Mouse (Mus musculus) MEL (cell line): ENCODE data around the gene Dscam. TPM values are rescaled to one million over a fixed set of nuclear protein-coding genes. Genes with fewer than 3 reads are reported as not detected.

Experiments
- DNase-seq: peaks from one replicate; pipeline ENCODE4 v3.0.0; 2011; ENCODE audit warnings: low read depth, low spot score
- H3K27ac ChIP-seq: 2 replicates; pipeline ENCODE4 v1.5.1; 2012; ENCODE audit warnings: low read depth, mild to moderate bottlenecking, control low read depth, low read length, moderate library complexity; ENCODE audit not compliant: control insufficient read depth
- H3K27me3 ChIP-seq, 2 experiments: fragments of 150-350 bp in 1 of 2; sonication (generic) in 1 of 2; 2 replicates each; pipeline ENCODE4 v1.6.1; 2012; ENCODE audit warnings: low read length in 2 of 2, mild to moderate bottlenecking in 2 of 2, improper control_type of control experiment in 1 of 2, moderate library complexity in 1 of 2; ENCODE audit not compliant: insufficient read depth in 2 of 2, control insufficient read depth in 1 of 2
- H3K36me3 ChIP-seq, 2 experiments: 2 replicates each; pipeline ENCODE4 v1.6.1; 2012 to 2014; ENCODE audit warnings: low read length in 2 of 2, improper control_type of control experiment in 1 of 2, inconsistent platforms in 1 of 2, mild to moderate bottlenecking in 1 of 2; ENCODE audit not compliant: insufficient read depth in 2 of 2, control insufficient read depth in 1 of 2
- H3K4me1 ChIP-seq, 2 experiments: fragments of 150-350 bp in 1 of 2; sonication (generic) in 1 of 2; 2 replicates each; pipeline ENCODE4 v1.6.1; 2012; ENCODE audit warnings: low read length in 2 of 2, improper control_type of control experiment in 1 of 2, mild to moderate bottlenecking in 1 of 2; ENCODE audit not compliant: insufficient read depth in 2 of 2, control insufficient read depth in 1 of 2
- H3K4me3 ChIP-seq, 2 experiments: fragments of 150-350 bp in 1 of 2; sonication (generic) in 1 of 2; 2 replicates each; pipeline ENCODE4 v1.5.1; 2012; ENCODE audit warnings: low read depth in 2 of 2, low read length in 2 of 2, mild to moderate bottlenecking in 2 of 2, moderate library complexity in 2 of 2, control low read depth in 1 of 2, improper control_type of control experiment in 1 of 2; ENCODE audit not compliant: control insufficient read depth in 1 of 2, insufficient read depth in 1 of 2
- H3K79me2 ChIP-seq: 2 replicates; pipeline ENCODE4 v1.6.1; 2012; ENCODE audit warnings: mild to moderate bottlenecking, low read length, moderate library complexity; ENCODE audit not compliant: control insufficient read depth, poor library complexity, insufficient read depth
- H3K9ac ChIP-seq: 2 replicates; pipeline ENCODE4 v1.6.1; 2012; ENCODE audit warnings: low read depth, mild to moderate bottlenecking, control low read depth, low read length, moderate library complexity; ENCODE audit not compliant: control insufficient read depth, poor library complexity, severe bottlenecking
- H3K9me3 ChIP-seq: fragments of 150-350 bp; sonication (generic); replicated peaks from 2 replicates; pipeline ENCODE4 v1.6.1; 2012; ENCODE audit warnings: mild to moderate bottlenecking, low read length, improper control_type of control experiment, moderate library complexity; ENCODE audit not compliant: insufficient read depth
- CHD1 ChIP-seq: IDR thresholded peaks from 2 replicates; pipeline ENCODE4 v1.6.1; 2012; ENCODE audit warnings: low read depth, mild to moderate bottlenecking, inconsistent platforms, low read length, improper control_type of control experiment
- CHD2 ChIP-seq: IDR thresholded peaks from 2 replicates; pipeline ENCODE4 v1.6.1; 2011; ENCODE audit warnings: low read length, improper control_type of control experiment
- CTCF ChIP-seq, 3 experiments: IDR thresholded peaks in 2 of 3; conservative IDR thresholded peaks in 1 of 3; 2 replicates each; pipeline ENCODE4 v1.5.1; 2011 to 2012; ENCODE audit warnings: low read length in 3 of 3, low read depth in 2 of 3, mild to moderate bottlenecking in 2 of 3, improper control_type of control experiment in 1 of 3, inconsistent platforms in 1 of 3, mixed read lengths in 1 of 3, moderate library complexity in 1 of 3; ENCODE audit not compliant: control insufficient read depth in 1 of 3, insufficient read depth in 1 of 3, poor library complexity in 1 of 3, severe bottlenecking in 1 of 3
- E2F4 ChIP-seq: IDR thresholded peaks from 2 replicates; pipeline ENCODE4 v1.6.1; 2011; ENCODE audit warnings: low read depth, low read length, improper control_type of control experiment, borderline replicate concordance
- HCFC1 ChIP-seq: IDR thresholded peaks from 2 replicates; pipeline ENCODE4 v1.6.1; 2012; ENCODE audit warnings: low read depth, mild to moderate bottlenecking, inconsistent platforms, low read length, improper control_type of control experiment, moderate library complexity
- KAT2A ChIP-seq: conservative IDR thresholded peaks from 2 replicates; pipeline ENCODE4 v1.6.1; 2012; ENCODE audit warnings: low read depth, low read length, improper control_type of control experiment, inconsistent platforms
- MAX ChIP-seq: IDR thresholded peaks from 2 replicates; pipeline ENCODE4 v1.6.1; 2011; ENCODE audit warnings: low read length, improper control_type of control experiment
- MAZ ChIP-seq: IDR thresholded peaks from 2 replicates; pipeline ENCODE4 v1.6.1; 2012; ENCODE audit warnings: low read depth, mild to moderate bottlenecking, inconsistent platforms, low read length, improper control_type of control experiment
- MXI1 ChIP-seq: IDR thresholded peaks from 2 replicates; pipeline ENCODE4 v1.6.1; 2011; ENCODE audit warnings: mild to moderate bottlenecking, low read depth, low read length, improper control_type of control experiment
- MYB ChIP-seq: IDR thresholded peaks from 2 replicates; pipeline ENCODE4 v1.6.1; 2011; ENCODE audit warnings: mild to moderate bottlenecking, low read depth, low read length, improper control_type of control experiment
- MYC ChIP-seq: IDR thresholded peaks from 2 replicates; pipeline ENCODE4 v1.6.1; 2011; ENCODE audit warnings: low read depth, mild to moderate bottlenecking, low read length, improper control_type of control experiment, moderate library complexity
- POLR2A ChIP-seq, 2 experiments: IDR thresholded peaks; 2 replicates each; pipeline ENCODE4 v1.6.1; 2011 to 2012; ENCODE audit warnings: low read length in 2 of 2, mild to moderate bottlenecking in 2 of 2, control low read depth in 1 of 2, improper control_type of control experiment in 1 of 2, low read depth in 1 of 2, moderate library complexity in 1 of 2; ENCODE audit not compliant: control insufficient read depth in 1 of 2, insufficient read depth in 1 of 2, poor library complexity in 1 of 2
- POLR2AphosphoS2 ChIP-seq: IDR thresholded peaks from 2 replicates; pipeline ENCODE4 v1.6.1; 2011; ENCODE audit warnings: low read length, improper control_type of control experiment
- RCOR1 ChIP-seq: IDR thresholded peaks from 2 replicates; pipeline ENCODE4 v1.6.1; 2012; ENCODE audit warnings: low read depth, mild to moderate bottlenecking, inconsistent platforms, low read length, improper control_type of control experiment
- UBTF ChIP-seq: IDR thresholded peaks from 2 replicates; pipeline ENCODE4 v1.6.1; 2012; ENCODE audit warnings: low read depth, mild to moderate bottlenecking, inconsistent platforms, low read length, improper control_type of control experiment, moderate library complexity, borderline replicate concordance; ENCODE audit not compliant: insufficient read depth
- USF1 ChIP-seq: IDR thresholded peaks from 2 replicates; pipeline ENCODE4 v1.6.1; 2014; ENCODE audit warnings: low read depth, mild to moderate bottlenecking, inconsistent platforms, low read length, improper control_type of control experiment, moderate library complexity
- ZC3H11A ChIP-seq: IDR thresholded peaks from 2 replicates; pipeline ENCODE4 v1.6.1; 2012; ENCODE audit warnings: low read depth, mild to moderate bottlenecking, inconsistent platforms, low read length, improper control_type of control experiment
- ZKSCAN1 ChIP-seq: IDR thresholded peaks from 2 replicates; pipeline ENCODE4 v1.6.1; 2012; ENCODE audit warnings: low read depth, mild to moderate bottlenecking, inconsistent platforms, low read length, improper control_type of control experiment, moderate library complexity
- ZMIZ1 ChIP-seq: IDR thresholded peaks from 2 replicates; pipeline ENCODE4 v1.6.1; 2012; ENCODE audit warnings: low read depth, mild to moderate bottlenecking, inconsistent platforms, low read length, improper control_type of control experiment, moderate library complexity
- ZNF384 ChIP-seq: IDR thresholded peaks from 2 replicates; pipeline ENCODE4 v1.6.1; 2012; ENCODE audit warnings: low read depth, mild to moderate bottlenecking, inconsistent platforms, low read length, improper control_type of control experiment
- polyA plus RNA-seq, 2 experiments: library from polyadenylated mRNA; stranded (reverse) in 1 of 2; unstranded in 1 of 2; fragments of >175 nt in 1 of 2; fragments of >200 nt in 1 of 2; gene quantifications; 2 replicates each; pipeline versions ENCODE4 v1.2.1 to v1.2.4; 2012; ENCODE audit warnings: low replicate concordance in 2 of 2, low read depth in 1 of 2; ENCODE audit not compliant: insufficient read length in 2 of 2, insufficient read depth in 1 of 2, missing spikeins in 1 of 2
- total RNA-seq: library from RNA; depleted of rRNA; stranded (reverse); fragments of 300-350 nt; gene quantifications from 2 replicates; pipeline ENCODE4 v1.2.3, GENCODE M21; 2012

Gene Dscam
- total and polyA plus RNA-seq, 3 experiments: not detected

DNA sequence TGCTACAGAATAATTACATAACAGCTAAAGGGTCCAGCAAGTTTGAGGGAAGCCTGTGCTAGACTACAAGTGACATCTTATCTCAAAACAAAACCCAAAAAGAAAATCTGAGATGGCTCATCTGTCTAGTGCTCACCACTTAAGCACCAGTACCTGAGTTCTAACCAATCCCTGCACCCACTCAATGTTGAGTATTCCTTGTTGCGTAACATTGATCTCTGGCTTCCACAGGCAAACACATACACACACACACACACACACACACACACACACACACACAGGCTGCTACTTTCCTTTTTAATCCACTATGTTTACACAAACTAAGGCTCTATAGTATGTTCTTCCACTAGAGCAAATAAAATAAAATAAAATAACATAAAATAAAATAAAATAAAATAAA, 96.7 kb downstream of the Dscam start:
- no peak for DNase-seq
- H3K9ac ChIP-seq: no peak overlapping the region

DNA sequence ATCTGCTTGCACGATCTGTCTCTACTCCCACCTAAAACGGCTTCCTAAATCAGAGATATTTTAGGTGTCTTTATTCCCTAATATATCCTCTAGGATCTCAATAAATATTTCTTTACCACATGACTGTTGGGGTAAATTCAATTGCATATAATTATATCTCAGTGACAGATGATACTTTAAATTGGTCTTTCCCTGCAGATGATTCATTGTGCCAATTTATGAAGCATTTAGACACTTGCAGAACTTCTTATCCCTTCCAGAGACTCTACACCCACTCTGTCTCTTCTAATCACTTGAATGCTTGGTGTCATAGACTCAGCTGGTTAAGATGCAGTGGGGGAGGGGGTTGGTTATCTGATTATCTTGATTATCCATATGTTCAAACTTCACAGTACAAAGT, 97.9 kb downstream of the Dscam start:
- no peaks in the 10 kb centered on the region for H3K79me2 ChIP-seq
- no peaks in the 10 kb centered on the region for H3K4me1 ChIP-seq
- no peak overlapping the region for H3K4me3 ChIP-seq
- DNase-seq: no peak
- no peak for TF ChIP-seq USF1
- no peak for TF ChIP-seq POLR2A (IDR thresholded peaks at IDR 0.05; ENCODE audit: control insufficient read depth in 1 of 2, insufficient read depth in 1 of 2, low read depth in 1 of 2, low read length in 2 of 2, poor library complexity in 1 of 2)
- TF ChIP-seq RCOR1: no peak
- TF ChIP-seq POLR2AphosphoS2: no peak
- no peak for TF ChIP-seq ZKSCAN1
- TF ChIP-seq HCFC1: no peak
- no peak for TF ChIP-seq KAT2A
- TF ChIP-seq MAX: no peak
- no peak for TF ChIP-seq ZMIZ1
- TF ChIP-seq MYB: no peak
- TF ChIP-seq MAZ: no peak
- TF ChIP-seq MYC: no peak
- no peak for TF ChIP-seq ZC3H11A
- no peak for TF ChIP-seq MXI1
- TF ChIP-seq ZNF384: no peak
- TF ChIP-seq E2F4: no peak
- TF ChIP-seq CTCF (IDR thresholded peaks at IDR 0.05 in 2 of 3, conservative IDR thresholded peaks at IDR 0.05 in 1 of 3; ENCODE audit: control insufficient read depth in 1 of 3, insufficient read depth in 1 of 3, low read depth in 2 of 3, low read length in 3 of 3, poor library complexity in 1 of 3, severe bottlenecking in 1 of 3): no peak
- TF ChIP-seq CHD1: no peak
- TF ChIP-seq, all 39 proteins: peak for 0
- H3K9me3 ChIP-seq: no peaks in the 10 kb centered on the region
- H3K27me3 ChIP-seq: no peaks in the 10 kb centered on the region
- H3K27ac ChIP-seq: no peak overlapping the region
- H3K36me3 ChIP-seq: no peaks in the 10 kb centered on the region
- H3K9ac ChIP-seq: no peak overlapping the region

More for the DNA sequence above, 96.7 kb downstream of the Dscam start:
- TF ChIP-seq ZC3H11A (no peak), POLR2AphosphoS2 (no peak), KAT2A (no peak), HCFC1 (no peak), CTCF (IDR thresholded peaks at IDR 0.05 in 2 of 3, conservative IDR thresholded peaks at IDR 0.05 in 1 of 3; ENCODE audit: control insufficient read depth in 1 of 3, insufficient read depth in 1 of 3, low read depth in 2 of 3, low read length in 3 of 3, poor library complexity in 1 of 3, severe bottlenecking in 1 of 3) (no peak), CHD2 (no peak), UBTF (no peak)
- Histone ChIP-seq H3K79me2 (no peaks in the 10 kb centered on the region), H3K27me3 (no peaks in the 10 kb centered on the region), H3K9me3 (no peaks in the 10 kb centered on the region), H3K36me3 (no peaks in the 10 kb centered on the region), H3K27ac (no peak overlapping the region), H3K4me3 (no peak overlapping the region), H3K4me1 (no peaks in the 10 kb centered on the region)
